Mouse (Mus musculus) hindbrain, embryonic 11.5 days (tissue): Measurements from ENCODE around the gene Il2rb. TPM values are rescaled to one million over a fixed set of nuclear protein-coding genes. Genes with fewer than 3 reads are reported as not detected.

Experiments
- ATAC-seq: fragments of 200-750 bp; cut with Nextera tagmentation; 2 replicates; pipeline ENCODE4 v1.8.0; 2017; ENCODE audit warnings: mild to moderate bottlenecking, moderate TSS enrichment, moderate library complexity; ENCODE audit not compliant: low FRiP score
- DNase-seq: peaks from one replicate; pipeline ENCODE4 v3.0.0-alpha.2; 2015; ENCODE audit warnings: low spot score
- H3K27ac ChIP-seq: fragments of 300-500 bp; sonication (generic); 2 replicates; pipeline ENCODE4 v1.5.1; 2014; ENCODE audit warnings: mild to moderate bottlenecking, low read depth, low read length
- H3K27me3 ChIP-seq: fragments of 300-500 bp; sonication (generic); 2 replicates; pipeline ENCODE4 v1.6.1; 2014; ENCODE audit warnings: mild to moderate bottlenecking, low read length, moderate library complexity, mixed read lengths; ENCODE audit not compliant: control insufficient read depth, insufficient read depth
- H3K36me3 ChIP-seq: fragments of 300-500 bp; sonication (generic); 2 replicates; pipeline ENCODE4 v1.6.1; 2014; ENCODE audit warnings: mild to moderate bottlenecking, low read length, moderate library complexity, mixed read lengths; ENCODE audit not compliant: control insufficient read depth, insufficient read depth
- H3K4me1 ChIP-seq: fragments of 300-500 bp; sonication (generic); replicated peaks from 2 replicates; pipeline ENCODE4 v1.6.1; 2014; ENCODE audit warnings: low read length, mixed read lengths; ENCODE audit not compliant: control insufficient read depth, insufficient read depth
- H3K4me2 ChIP-seq: fragments of 300-500 bp; sonication (generic); replicated peaks from 2 replicates; pipeline ENCODE4 v1.6.1; 2014; ENCODE audit warnings: mild to moderate bottlenecking, low read depth, low read length
- H3K4me3 ChIP-seq: fragments of 300-500 bp; sonication (generic); 2 replicates; pipeline ENCODE4 v1.5.1; 2014; ENCODE audit warnings: low read depth, low read length
- H3K9ac ChIP-seq: fragments of 300-500 bp; sonication (generic); 2 replicates; pipeline ENCODE4 v1.6.1; 2014; ENCODE audit warnings: low read depth, low read length
- H3K9me3 ChIP-seq: fragments of 300-500 bp; sonication (generic); 2 replicates; pipeline ENCODE4 v1.6.1; 2016; ENCODE audit warnings: low read length; ENCODE audit not compliant: control insufficient read depth
- WGBS: fragments of 180-500 bp; shearing (Covaris S2); extraction: QIAGEN DNeasy Blood & Tissue Kit; methylation state at CpG from one replicate; pipeline ENCODE4 v1.1.7; 2014; 5-methylcytosine and 5-hydroxymethylcytosine counted together
- polyA plus RNA-seq: library from polyadenylated mRNA; unstranded; fragments of >200 nt; fragmentation: Nextera tagmentation; extraction: Ambion mirVana; gene quantifications from 2 replicates; pipeline ENCODE4 v1.2.1, GENCODE M21; 2014

The Il2rb gene
- polyA plus RNA-seq, 1 experiment from 2014 or later, result not detected

DNA sequence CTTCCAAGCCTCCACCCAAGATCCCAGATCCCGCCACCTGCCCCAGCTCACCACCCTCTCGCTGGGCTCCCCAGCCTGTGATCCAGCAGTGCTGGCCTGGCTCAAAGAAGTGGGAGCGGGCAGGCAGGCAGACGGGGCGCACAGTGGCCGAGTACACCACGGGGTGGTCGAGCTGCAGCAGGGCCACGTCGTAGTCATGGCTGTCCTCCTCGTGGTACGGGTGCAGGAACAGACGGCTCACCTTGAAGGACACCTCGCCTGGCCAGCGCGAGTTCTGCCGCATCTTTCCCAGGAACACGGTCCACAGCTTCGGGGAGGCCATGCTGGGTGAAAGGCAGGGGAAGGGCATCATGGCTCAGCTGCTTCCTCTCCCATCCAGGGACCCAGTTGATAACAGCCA, 52.8 kb downstream of the Il2rb start:
- ATAC-seq (no peak), DNase-seq (no peak)
- no peaks in the 10 kb centered on the region for H3K9me3 ChIP-seq
- H3K27me3 ChIP-seq, result no peaks in the 10 kb centered on the region
- H3K4me3 ChIP-seq, result no peak overlapping the region
- H3K36me3 ChIP-seq, result no peaks in the 10 kb centered on the region
- no peak overlapping the region for H3K27ac ChIP-seq
- peaks cover 6% of the 10 kb centered on the region for H3K4me1 ChIP-seq
- no peak overlapping the region for H3K4me2 ChIP-seq
- 86% methylated on average over 19 of the region's 19 CpGs for WGBS
- no peak overlapping the region for H3K9ac ChIP-seq

GRCm38 (mm10) chr15:78438973-78439372, 56.1 kb downstream of the Il2rb start:
- Histone ChIP-seq H3K4me3 (no peak overlapping the region), H3K4me1 (peaks cover 16% of the 10 kb centered on the region), H3K27ac (no peak overlapping the region), H3K9ac (no peak overlapping the region), H3K9me3 (no peaks in the 10 kb centered on the region), H3K4me2 (no peak overlapping the region), H3K27me3 (no peaks in the 10 kb centered on the region), H3K36me3 (no peaks in the 10 kb centered on the region)
- ATAC-seq (no peak), DNase-seq (no peak)
- WGBS, result 64% methylated on average over 9 of the region's 9 CpGs

DNA sequence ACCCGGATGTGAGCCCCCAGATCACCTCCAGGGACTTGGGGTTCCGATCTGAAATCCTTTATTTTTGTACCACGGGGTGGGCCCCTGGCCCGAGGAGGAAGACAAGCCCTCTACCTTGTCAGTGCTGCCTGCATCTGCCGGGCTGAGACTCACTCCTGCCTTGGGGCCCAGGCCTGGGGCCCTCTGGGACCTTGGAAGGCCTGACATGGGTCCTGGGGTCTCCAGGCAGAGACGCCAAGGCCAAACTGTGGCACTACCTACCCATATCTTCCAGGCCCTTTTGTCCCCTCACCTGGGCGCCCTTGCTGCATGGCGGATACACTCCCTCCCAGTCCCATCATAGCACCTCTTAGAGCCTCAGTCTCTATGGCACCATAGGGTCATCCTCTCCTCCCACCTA, 56.6 kb downstream of the Il2rb start:
- DNase-seq (no peak), ATAC-seq (no peak)
- 48% methylated on average over 8 of the region's 8 CpGs for WGBS
- H3K27me3 ChIP-seq, result no peaks in the 10 kb centered on the region
- no peak overlapping the region for H3K27ac ChIP-seq
- no peaks in the 10 kb centered on the region for H3K9me3 ChIP-seq
- no peak overlapping the region for H3K4me2 ChIP-seq
- 0 out of 2 replicates have a peak, but pooled peaks cover 3% of the 10 kb centered on the region for H3K36me3 ChIP-seq
- no peak overlapping the region for H3K9ac ChIP-seq
- H3K4me1 ChIP-seq, result peaks cover 16% of the 10 kb centered on the region
- H3K4me3 ChIP-seq, result no peak overlapping the region

GRCm38 (mm10) chr15:78438018-78438394, 57.1 kb downstream of the Il2rb start:
- no peak for ATAC-seq
- H3K27me3 ChIP-seq, result no peaks in the 10 kb centered on the region
- no peak overlapping the region for H3K9ac ChIP-seq
- H3K4me1 ChIP-seq, result peaks cover 16% of the 10 kb centered on the region
- no peak overlapping the region for H3K4me3 ChIP-seq
- no peak overlapping the region for H3K4me2 ChIP-seq
- H3K9me3 ChIP-seq, result no peaks in the 10 kb centered on the region
- 0 out of 2 replicates have a peak, but pooled peaks cover 3% of the 10 kb centered on the region for H3K36me3 ChIP-seq
- DNase-seq, result no peak
- WGBS, result 45% methylated on average over 4 of the region's 4 CpGs
- H3K27ac ChIP-seq, result no peak overlapping the region

DNA sequence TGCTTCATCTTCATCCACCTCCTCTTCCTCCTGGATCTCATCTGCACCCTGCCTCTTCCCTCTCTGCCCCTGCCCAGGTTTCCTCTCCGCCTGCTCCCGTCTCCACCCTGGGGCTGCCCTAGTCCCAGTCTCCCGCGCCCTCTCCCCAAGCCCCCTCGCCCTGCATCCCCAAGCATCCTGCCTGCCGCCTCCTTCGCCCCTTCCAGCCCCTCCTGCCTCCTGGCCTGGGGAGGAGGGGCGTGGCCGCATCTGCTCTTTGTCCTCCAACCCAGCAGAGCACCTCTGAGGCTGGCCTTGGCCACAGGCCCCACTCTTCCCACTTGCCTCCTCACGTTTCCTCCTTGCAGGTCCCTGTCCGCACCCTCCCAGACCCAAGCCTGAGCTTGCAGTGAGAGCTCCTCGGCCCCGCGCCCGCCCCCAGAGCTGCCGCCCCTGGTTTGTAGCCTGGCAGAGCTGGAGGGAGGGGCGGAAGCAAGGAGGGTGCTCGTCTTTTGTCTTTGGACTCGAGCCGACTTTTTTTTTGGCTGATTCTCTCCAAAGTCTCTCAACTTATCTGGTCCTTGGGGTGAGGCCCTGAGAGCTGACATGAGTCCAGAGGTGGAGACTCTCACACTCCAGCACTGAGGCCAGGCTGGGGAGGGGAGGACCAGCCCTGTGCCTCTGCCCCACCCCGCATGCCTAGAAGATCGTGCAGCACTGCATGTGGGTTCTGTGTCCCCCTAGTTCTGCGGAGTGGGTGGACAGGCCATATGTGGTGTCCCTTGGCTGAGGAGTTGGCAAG, 57.6 kb downstream of the Il2rb start:
- Histone ChIP-seq H3K36me3 (0 out of 2 replicates have a peak, but pooled peaks cover 3% of the 10 kb centered on the region), H3K27me3 (no peaks in the 10 kb centered on the region), H3K9me3 (no peaks in the 10 kb centered on the region), H3K4me2 (peak overlapping the region; percentile 45), H3K27ac (peak overlapping the region; percentile 79), H3K4me1 (peaks cover 16% of the 10 kb centered on the region), H3K9ac (peak overlapping the region; percentile 40; the same call in 1 of the 2 replicates), H3K4me3 (0 out of 2 replicates have a peak overlapping the region, but pooled peaks have one; percentile 2)
- ATAC-seq (peak; percentile 17), DNase-seq (no peak)
- 11% methylated on average over 23 of the region's 23 CpGs for WGBS

DNA sequence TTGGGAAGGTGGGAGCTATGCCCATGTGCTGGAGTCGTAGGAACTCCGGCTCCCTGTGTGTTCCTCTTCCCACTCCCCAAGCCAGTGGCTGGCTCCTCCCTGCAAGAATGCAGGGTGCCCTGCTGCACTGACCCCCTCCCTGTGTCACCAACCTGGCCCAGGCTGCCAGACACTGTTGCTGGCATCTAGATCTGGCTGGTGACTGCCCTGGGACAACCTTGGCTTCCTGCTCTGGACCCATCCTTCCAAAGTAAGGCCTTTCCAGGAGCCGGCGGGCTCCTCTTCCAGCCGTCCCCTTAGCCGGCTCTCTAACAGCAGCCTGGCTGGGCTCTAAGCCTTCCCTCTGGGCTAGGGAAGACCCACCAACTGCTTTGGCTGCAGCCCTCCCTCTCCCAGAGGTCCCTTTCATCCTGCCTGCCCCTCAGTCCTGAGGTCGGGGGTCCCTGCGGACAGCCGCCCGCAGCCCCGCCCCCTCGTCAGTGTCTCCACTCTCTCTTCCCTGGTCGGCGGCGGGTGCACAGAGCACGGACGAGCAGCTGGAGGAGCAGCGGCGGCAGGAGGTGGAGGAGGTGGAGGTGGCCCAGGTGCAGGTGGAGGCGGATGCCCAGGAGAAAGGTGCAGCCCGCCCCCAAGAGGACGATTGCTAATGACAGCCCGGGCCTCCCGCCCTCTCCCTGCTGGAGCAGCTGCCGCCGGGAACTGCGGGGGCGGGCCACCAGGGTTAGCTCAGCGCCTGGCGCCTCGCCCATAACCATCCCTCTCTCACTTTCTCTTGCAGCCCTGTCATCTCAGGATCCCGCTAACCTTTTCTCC, 58.5 kb downstream of the Il2rb start:
- Histone ChIP-seq H3K4me1 (peaks cover 16% of the 10 kb centered on the region), H3K4me3 (peak overlapping the region; percentile 1; the same call in 1 of the 2 replicates)
- peak; percentile 55 for ATAC-seq

GRCm38 (mm10) chr15:78435681-78436080, 59.4 kb downstream of the Il2rb start:
- H3K27me3 ChIP-seq, result no peaks in the 10 kb centered on the region
- ATAC-seq (0 out of 2 replicates have a peak, but pooled peaks have one; percentile 5), DNase-seq (no peak)
- H3K4me1 ChIP-seq, result peaks cover 16% of the 10 kb centered on the region
- H3K36me3 ChIP-seq, result 0 out of 2 replicates have a peak, but pooled peaks cover 3% of the 10 kb centered on the region
- WGBS, result 68% methylated on average over 11 of the region's 11 CpGs
- H3K4me3 ChIP-seq, result no peak overlapping the region
- H3K4me2 ChIP-seq, result no peak overlapping the region
- no peak overlapping the region for H3K9ac ChIP-seq
- H3K9me3 ChIP-seq, result no peaks in the 10 kb centered on the region
- H3K27ac ChIP-seq, result no peak overlapping the region

More for the DNA sequence above, 58.5 kb downstream of the Il2rb start:
- Histone ChIP-seq H3K9me3 (no peaks in the 10 kb centered on the region), H3K27me3 (no peaks in the 10 kb centered on the region), H3K4me2 (peak overlapping the region; percentile 45), H3K27ac (peak overlapping the region; percentile 79), H3K9ac (peak overlapping the region; percentile 40), H3K36me3 (0 out of 2 replicates have a peak, but pooled peaks cover 3% of the 10 kb centered on the region)
- WGBS, result 9% methylated on average over 23 of the region's 32 CpGs
- peak; percentile 71 for DNase-seq

GRCm38 (mm10) chr15:78434896-78435520, 60.1 kb downstream of the Il2rb start:
- no peak overlapping the region for H3K9ac ChIP-seq
- DNase-seq, result peak; percentile 78
- H3K4me1 ChIP-seq, result peaks cover 16% of the 10 kb centered on the region
- 0 out of 2 replicates have a peak, but pooled peaks cover 3% of the 10 kb centered on the region for H3K36me3 ChIP-seq
- ATAC-seq, result peak; percentile 18; the same call in 1 of the 2 replicates
- H3K4me3 ChIP-seq, result no peak overlapping the region
- H3K27me3 ChIP-seq, result no peaks in the 10 kb centered on the region
- H3K27ac ChIP-seq, result no peak overlapping the region
- H3K4me2 ChIP-seq, result no peak overlapping the region
- WGBS, result 17% methylated on average over 6 of the region's 6 CpGs
- H3K9me3 ChIP-seq, result no peaks in the 10 kb centered on the region
